Mouse (Mus musculus): ENCODE measurements around the gene Phf3. TPM values are rescaled to one million over a fixed set of nuclear protein-coding genes. Genes with fewer than 3 reads are reported as not detected.
"Not testable (repeated sequence)": the region's sequence is repeated elsewhere in the genome, so short reads cannot be mapped to it uniquely, and the experiment has no call there.

Gene Phf3
- total RNA-seq, 1 experiment = 85.0 TPM

- in situ Hi-C loops (cut with MboI; ENCODE audit: low sequenced_read_pairs in 2 of 2, unreplicated experiment in 2 of 2) = no loop called here
- H3K9ac ChIP-seq (ENCODE audit: insufficient read depth, low read depth, low read length, poor library complexity, severe bottlenecking) = no peak overlapping the region
Observed at GRCm38 (mm10) chr1:30910172-30910571, 36.5 kb upstream of the Phf3 start.

GRCm38 (mm10) chr1:30908797-30909196, 35.1 kb upstream of the Phf3 start:
- TF ChIP-seq CHD2 (IDR thresholded peaks at IDR 0.05; ENCODE audit: low read depth, low read length) (peak; percentile 75), MAFK (IDR thresholded peaks at IDR 0.05; ENCODE audit: insufficient read depth, low read depth, low read length) (no peak)
- H3K9me3 ChIP-seq (ENCODE audit: control insufficient read depth, insufficient read depth, low read depth, low read length) = no peaks in the 10 kb centered on the region
- H3K9ac ChIP-seq (ENCODE audit: insufficient read depth, low read depth, low read length, poor library complexity, severe bottlenecking) = no peak overlapping the region
- H3K4me3 ChIP-seq (ENCODE audit: insufficient read depth in 1 of 2, low read depth in 1 of 2, low read length in 2 of 2, poor library complexity in 1 of 2, severe bottlenecking in 1 of 2) = no peak overlapping the region
- H3K36me3 ChIP-seq (ENCODE audit: control insufficient read depth, insufficient read depth, low read length, poor library complexity, severe bottlenecking) = no peaks in the 10 kb centered on the region
- no peak overlapping the region for H3K27ac ChIP-seq (ENCODE audit: insufficient read depth, low read depth, low read length, poor library complexity, severe bottlenecking)
- DNase-seq (ENCODE audit: low read depth, low spot score) = no peak
- H3K4me1 ChIP-seq (ENCODE audit: control insufficient read depth in 2 of 2, insufficient read depth in 2 of 2, low read length in 2 of 2, poor library complexity in 1 of 2) = peaks cover 0 to 2% of the 10 kb centered on the region in 2 experiments; a peak in 2 of 4 replicates
- in situ Hi-C loops (cut with MboI; ENCODE audit: low sequenced_read_pairs in 2 of 2, unreplicated experiment in 2 of 2) = no loop called here

More at GRCm38 (mm10) chr1:30910172-30910571, 36.5 kb upstream of the Phf3 start:
- no peak overlapping the region for H3K4me3 ChIP-seq (ENCODE audit: insufficient read depth in 1 of 2, low read depth in 1 of 2, low read length in 2 of 2, poor library complexity in 1 of 2, severe bottlenecking in 1 of 2)
- no peaks in the 10 kb centered on the region for H3K36me3 ChIP-seq (ENCODE audit: control insufficient read depth, insufficient read depth, low read length, poor library complexity, severe bottlenecking)
- no peaks in the 10 kb centered on the region for H3K9me3 ChIP-seq (ENCODE audit: control insufficient read depth, insufficient read depth, low read depth, low read length)
- no peak overlapping the region for H3K27ac ChIP-seq (ENCODE audit: insufficient read depth, low read depth, low read length, poor library complexity, severe bottlenecking)
- H3K4me1 ChIP-seq (ENCODE audit: control insufficient read depth in 2 of 2, insufficient read depth in 2 of 2, low read length in 2 of 2, poor library complexity in 1 of 2) = peaks cover 0 to 2% of the 10 kb centered on the region in 2 experiments; a peak in 2 of 4 replicates
- no peak for TF ChIP-seq HCFC1 (IDR thresholded peaks at IDR 0.05; ENCODE audit: borderline replicate concordance, insufficient read depth, low read length)
- no peak for TF ChIP-seq ZNF384 (IDR thresholded peaks at IDR 0.05; ENCODE audit: low read depth, low read length)
- TF ChIP-seq CHD2 (IDR thresholded peaks at IDR 0.05; ENCODE audit: low read depth, low read length) = no peak
- no peak for TF ChIP-seq MAFK (IDR thresholded peaks at IDR 0.05; ENCODE audit: insufficient read depth, low read depth, low read length)
- TF ChIP-seq ZC3H11A (IDR thresholded peaks at IDR 0.05; ENCODE audit: borderline replicate concordance, low read depth, low read length) = no peak
- DNase-seq (ENCODE audit: low read depth, low spot score) = no peak

DNA sequence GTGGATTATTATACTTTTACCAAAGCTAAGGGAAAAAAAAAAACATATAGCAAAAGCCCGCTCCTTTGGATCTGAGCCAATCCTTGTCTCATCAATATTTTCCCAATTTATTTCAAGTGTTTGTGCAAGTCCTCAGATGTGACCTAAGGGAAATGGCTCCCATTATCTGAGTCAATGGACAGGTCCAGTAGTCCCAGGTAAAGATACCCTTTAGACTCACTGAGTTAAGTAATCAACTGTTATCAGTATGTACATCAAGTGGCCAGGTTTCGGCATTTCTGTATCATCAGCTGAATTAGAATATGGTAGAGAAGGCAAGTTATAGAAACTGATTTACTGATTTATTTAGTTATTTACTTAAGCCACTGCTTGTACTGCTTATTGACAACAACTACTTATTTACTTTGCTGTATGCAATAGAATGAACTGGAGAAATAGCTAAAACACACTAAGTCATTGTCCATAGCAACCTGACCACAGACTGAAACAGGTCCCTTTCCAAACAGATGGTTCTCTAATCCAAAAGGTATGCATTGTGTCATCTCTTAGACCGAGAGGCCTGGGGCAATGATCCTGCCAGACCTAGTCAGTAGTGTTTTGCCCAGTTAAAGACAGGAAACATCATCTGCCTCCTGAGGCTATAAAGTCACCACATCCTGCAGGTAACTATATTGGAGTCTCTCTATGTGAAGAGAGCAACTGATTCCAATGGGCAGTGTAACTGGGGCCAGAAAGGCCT, 29.9 kb upstream of the Phf3 start:
- in situ Hi-C loops (cut with MboI; ENCODE audit: low sequenced_read_pairs in 2 of 2, unreplicated experiment in 2 of 2) = no loop called here
- no peak overlapping the region for H3K9ac ChIP-seq (ENCODE audit: insufficient read depth, low read depth, low read length, poor library complexity, severe bottlenecking)
- no peaks in the 10 kb centered on the region; a peak in 1 of 4 replicates for H3K4me1 ChIP-seq (ENCODE audit: control insufficient read depth in 2 of 2, insufficient read depth in 2 of 2, low read length in 2 of 2, poor library complexity in 1 of 2)
- no peak overlapping the region for H3K27ac ChIP-seq (ENCODE audit: insufficient read depth, low read depth, low read length, poor library complexity, severe bottlenecking)
- H3K4me3 ChIP-seq (ENCODE audit: insufficient read depth in 1 of 2, low read depth in 1 of 2, low read length in 2 of 2, poor library complexity in 1 of 2, severe bottlenecking in 1 of 2) = no peak overlapping the region
- no peak for DNase-seq (ENCODE audit: low read depth, low spot score)
- no peak for TF ChIP-seq CHD2 (IDR thresholded peaks at IDR 0.05; ENCODE audit: low read depth, low read length)
- TF ChIP-seq HCFC1 (IDR thresholded peaks at IDR 0.05; ENCODE audit: borderline replicate concordance, insufficient read depth, low read length) = no peak
- no peak for TF ChIP-seq MAFK (IDR thresholded peaks at IDR 0.05; ENCODE audit: insufficient read depth, low read depth, low read length)
- TF ChIP-seq ZC3H11A (IDR thresholded peaks at IDR 0.05; ENCODE audit: borderline replicate concordance, low read depth, low read length) = no peak
- TF ChIP-seq ZNF384 (IDR thresholded peaks at IDR 0.05; ENCODE audit: low read depth, low read length) = no peak
- H3K36me3 ChIP-seq (ENCODE audit: control insufficient read depth, insufficient read depth, low read length, poor library complexity, severe bottlenecking) = no peaks in the 10 kb centered on the region
- H3K9me3 ChIP-seq (ENCODE audit: control insufficient read depth, insufficient read depth, low read depth, low read length) = no peaks in the 10 kb centered on the region

DNA sequence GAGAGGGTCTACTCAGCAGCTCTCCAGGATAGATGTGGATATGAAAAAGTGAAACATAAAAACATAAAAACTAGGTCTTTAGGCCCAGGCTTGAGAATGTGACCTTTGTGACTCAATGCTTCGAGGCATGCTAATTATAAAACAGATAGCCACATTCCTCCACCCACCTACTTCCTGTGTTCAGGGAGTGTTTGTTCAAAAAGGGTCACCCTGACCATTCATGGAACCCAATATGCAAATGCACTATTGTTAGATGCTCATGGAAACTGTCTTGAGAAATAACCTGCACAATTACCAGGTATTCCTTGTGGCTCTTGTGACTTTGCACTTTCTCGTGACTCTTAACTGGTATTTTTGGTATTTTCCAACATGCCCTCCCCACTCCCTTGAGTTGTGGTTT, 25.0 kb upstream of the Phf3 start:
- Histone ChIP-seq H3K4me3 (ENCODE audit: insufficient read depth in 1 of 2, low read depth in 1 of 2, low read length in 2 of 2, poor library complexity in 1 of 2, severe bottlenecking in 1 of 2) (no peak overlapping the region), H3K27ac (ENCODE audit: insufficient read depth, low read depth, low read length, poor library complexity, severe bottlenecking) (no peak overlapping the region), H3K9ac (ENCODE audit: insufficient read depth, low read depth, low read length, poor library complexity, severe bottlenecking) (no peak overlapping the region), H3K36me3 (ENCODE audit: control insufficient read depth, insufficient read depth, low read length, poor library complexity, severe bottlenecking) (no peaks in the 10 kb centered on the region; the same call in 1 of the 2 replicates), H3K9me3 (ENCODE audit: control insufficient read depth, insufficient read depth, low read depth, low read length) (no peaks in the 10 kb centered on the region), H3K4me1 (ENCODE audit: control insufficient read depth in 2 of 2, insufficient read depth in 2 of 2, low read length in 2 of 2, poor library complexity in 1 of 2) (peaks cover 0 to 3% of the 10 kb centered on the region in 2 experiments; a peak in 1 of 4 replicates)
- no peak for DNase-seq (ENCODE audit: low read depth, low spot score)
- TF ChIP-seq MAFK (IDR thresholded peaks at IDR 0.05; ENCODE audit: insufficient read depth, low read depth, low read length) (no peak), CHD2 (IDR thresholded peaks at IDR 0.05; ENCODE audit: low read depth, low read length) (no peak), HCFC1 (IDR thresholded peaks at IDR 0.05; ENCODE audit: borderline replicate concordance, insufficient read depth, low read length) (no peak), ZC3H11A (IDR thresholded peaks at IDR 0.05; ENCODE audit: borderline replicate concordance, low read depth, low read length) (no peak), ZNF384 (IDR thresholded peaks at IDR 0.05; ENCODE audit: low read depth, low read length) (no peak)
- in situ Hi-C loops (cut with MboI; ENCODE audit: low sequenced_read_pairs in 2 of 2, unreplicated experiment in 2 of 2) = no loop called here

- H3K9ac ChIP-seq (ENCODE audit: insufficient read depth, low read depth, low read length, poor library complexity, severe bottlenecking); H3K4me1 ChIP-seq (ENCODE audit: control insufficient read depth in 2 of 2, insufficient read depth in 2 of 2, low read length in 2 of 2, poor library complexity in 1 of 2); H3K4me3 ChIP-seq (ENCODE audit: insufficient read depth in 1 of 2, low read depth in 1 of 2, low read length in 2 of 2, poor library complexity in 1 of 2, severe bottlenecking in 1 of 2); H3K9me3 ChIP-seq (ENCODE audit: control insufficient read depth, insufficient read depth, low read depth, low read length); H3K36me3 ChIP-seq (ENCODE audit: control insufficient read depth, insufficient read depth, low read length, poor library complexity, severe bottlenecking); H3K27ac ChIP-seq (ENCODE audit: insufficient read depth, low read depth, low read length, poor library complexity, severe bottlenecking); in situ Hi-C loops (cut with MboI; ENCODE audit: low sequenced_read_pairs in 2 of 2, unreplicated experiment in 2 of 2); DNase-seq (ENCODE audit: low read depth, low spot score): not testable (repeated sequence)
Observed at GRCm38 (mm10) chr1:30895366-30895765, 21.6 kb upstream of the Phf3 start.

DNA sequence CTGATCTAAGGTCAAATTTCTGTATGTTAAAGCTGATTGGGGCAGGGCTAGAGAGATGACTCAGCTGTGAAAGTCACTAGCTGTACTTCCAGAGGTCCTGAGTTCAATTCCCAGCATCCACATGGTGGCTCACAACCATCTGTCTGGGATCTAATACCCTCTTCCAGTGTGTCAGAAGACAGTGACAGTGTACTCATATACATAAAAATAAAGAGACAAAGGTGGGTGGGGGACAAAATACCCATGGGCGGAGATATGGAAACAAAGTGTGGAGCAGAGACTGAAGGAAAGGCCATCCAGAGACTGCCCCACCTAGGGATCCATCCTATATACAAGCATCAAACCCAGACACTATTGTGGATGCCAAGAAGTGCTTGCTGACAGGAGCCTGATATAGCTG, 10.1 kb upstream of the Phf3 start:
- H3K4me3 ChIP-seq (ENCODE audit: insufficient read depth in 1 of 2, low read depth in 1 of 2, low read length in 2 of 2, poor library complexity in 1 of 2, severe bottlenecking in 1 of 2); in situ Hi-C loops (cut with MboI; ENCODE audit: low sequenced_read_pairs in 2 of 2, unreplicated experiment in 2 of 2); H3K27ac ChIP-seq (ENCODE audit: insufficient read depth, low read depth, low read length, poor library complexity, severe bottlenecking); H3K9ac ChIP-seq (ENCODE audit: insufficient read depth, low read depth, low read length, poor library complexity, severe bottlenecking); H3K4me1 ChIP-seq (ENCODE audit: control insufficient read depth in 2 of 2, insufficient read depth in 2 of 2, low read length in 2 of 2, poor library complexity in 1 of 2); H3K36me3 ChIP-seq (ENCODE audit: control insufficient read depth, insufficient read depth, low read length, poor library complexity, severe bottlenecking); DNase-seq (ENCODE audit: low read depth, low spot score); H3K9me3 ChIP-seq (ENCODE audit: control insufficient read depth, insufficient read depth, low read depth, low read length): not testable (repeated sequence)
